Mouse (Mus musculus): ENCODE results near the gene Gstp3.

- no peak for TF ChIP-seq CTCF (IDR thresholded peaks at IDR 0.05; ENCODE audit: control insufficient read depth, insufficient read depth, low read length)
- TF ChIP-seq POLR2A (IDR thresholded peaks at IDR 0.05; ENCODE audit: borderline replicate concordance, control insufficient read depth, low read depth, low read length): no peak
Observed at GRCm38 (mm10) chr19:4057962-4058361, 1.4 kb downstream of the Gstp3 start.
